Mouse (Mus musculus): ENCODE results near the gene Dnah5. TPM values are rescaled to one million over a fixed set of nuclear protein-coding genes. Genes with fewer than 3 reads are reported as not detected.
"Not testable (repeated sequence)": the region's sequence is repeated elsewhere in the genome, so short reads cannot be mapped to it uniquely, and the experiment has no call there.

Dnah5 gene
- polyA plus RNA-seq, 1 experiment from 2014 or later: 0.01 TPM

- Histone ChIP-seq H3K9ac (ENCODE audit: low read depth, low read length) (no peak overlapping the region), H3K4me3 (ENCODE audit: low read length) (no peak overlapping the region), H3K9me3 (ENCODE audit: control insufficient read depth, low read length) (no peaks in the 10 kb centered on the region), H3K27ac (ENCODE audit: low read length) (no peak overlapping the region), H3K4me2 (ENCODE audit: low read depth, low read length) (no peak overlapping the region), H3K27me3 (replicated peaks; ENCODE audit: control insufficient read depth, insufficient read depth, low read length) (no peaks in the 10 kb centered on the region), H3K4me1 (ENCODE audit: control insufficient read depth, insufficient read depth, low read length) (no peaks in the 10 kb centered on the region), H3K36me3 (ENCODE audit: control insufficient read depth, insufficient read depth, low read length) (no peaks in the 10 kb centered on the region)
- WGBS: 83% methylated on average over 9 of the region's 9 CpGs
- ATAC-seq: no peak
Observed at GRCm38 (mm10) chr15:28327441-28327840, 123.9 kb downstream of the Dnah5 start.

- Histone ChIP-seq H3K36me3 (ENCODE audit: control insufficient read depth, insufficient read depth, low read length) (no peaks in the 10 kb centered on the region), H3K9me3 (ENCODE audit: control insufficient read depth, low read length) (no peaks in the 10 kb centered on the region), H3K27ac (ENCODE audit: low read length) (no peak overlapping the region), H3K4me1 (ENCODE audit: control insufficient read depth, insufficient read depth, low read length) (no peaks in the 10 kb centered on the region), H3K4me2 (ENCODE audit: low read depth, low read length) (no peak overlapping the region), H3K27me3 (replicated peaks; ENCODE audit: control insufficient read depth, insufficient read depth, low read length) (no peaks in the 10 kb centered on the region), H3K9ac (ENCODE audit: low read depth, low read length) (no peak overlapping the region), H3K4me3 (ENCODE audit: low read length) (no peak overlapping the region)
- no peak for ATAC-seq
- WGBS: 57% methylated on average over 4 of the region's 4 CpGs
Observed at GRCm38 (mm10) chr15:28341151-28341550, 137.6 kb downstream of the Dnah5 start.

GRCm38 (mm10) chr15:28367561-28367960 is 164.0 kb downstream of the Dnah5 start:
- H3K4me2 ChIP-seq (ENCODE audit: low read depth, low read length): no peak overlapping the region
- H3K4me3 ChIP-seq (ENCODE audit: low read length): no peak overlapping the region
- WGBS: 75% methylated on average over 11 of the region's 11 CpGs
- no peaks in the 10 kb centered on the region for H3K36me3 ChIP-seq (ENCODE audit: control insufficient read depth, insufficient read depth, low read length)
- H3K4me1 ChIP-seq (ENCODE audit: control insufficient read depth, insufficient read depth, low read length): no peaks in the 10 kb centered on the region
- no peak overlapping the region for H3K9ac ChIP-seq (ENCODE audit: low read depth, low read length)
- no peaks in the 10 kb centered on the region for H3K9me3 ChIP-seq (ENCODE audit: control insufficient read depth, low read length)
- no peaks in the 10 kb centered on the region for H3K27me3 ChIP-seq (replicated peaks; ENCODE audit: control insufficient read depth, insufficient read depth, low read length)
- no peak for ATAC-seq
- H3K27ac ChIP-seq (ENCODE audit: low read length): no peak overlapping the region

GRCm38 (mm10) chr15:28370431-28370830 is 166.9 kb downstream of the Dnah5 start:
- no peaks in the 10 kb centered on the region for H3K27me3 ChIP-seq (replicated peaks; ENCODE audit: control insufficient read depth, insufficient read depth, low read length)
- H3K9ac ChIP-seq (ENCODE audit: low read depth, low read length): no peak overlapping the region
- no peak overlapping the region for H3K4me2 ChIP-seq (ENCODE audit: low read depth, low read length)
- H3K4me3 ChIP-seq (ENCODE audit: low read length): no peak overlapping the region
- H3K4me1 ChIP-seq (ENCODE audit: control insufficient read depth, insufficient read depth, low read length): no peaks in the 10 kb centered on the region
- no peak for ATAC-seq
- no peaks in the 10 kb centered on the region for H3K9me3 ChIP-seq (ENCODE audit: control insufficient read depth, low read length)
- WGBS: 85% methylated on average over 6 of the region's 6 CpGs
- no peak overlapping the region for H3K27ac ChIP-seq (ENCODE audit: low read length)
- no peaks in the 10 kb centered on the region for H3K36me3 ChIP-seq (ENCODE audit: control insufficient read depth, insufficient read depth, low read length)

GRCm38 (mm10) chr15:28371506-28371905 is 168.0 kb downstream of the Dnah5 start:
- Histone ChIP-seq H3K9me3 (ENCODE audit: control insufficient read depth, low read length) (no peaks in the 10 kb centered on the region), H3K27me3 (replicated peaks; ENCODE audit: control insufficient read depth, insufficient read depth, low read length) (no peaks in the 10 kb centered on the region), H3K27ac (ENCODE audit: low read length) (no peak overlapping the region), H3K4me1 (ENCODE audit: control insufficient read depth, insufficient read depth, low read length) (no peaks in the 10 kb centered on the region), H3K4me2 (ENCODE audit: low read depth, low read length) (no peak overlapping the region), H3K4me3 (ENCODE audit: low read length) (no peak overlapping the region), H3K36me3 (ENCODE audit: control insufficient read depth, insufficient read depth, low read length) (no peaks in the 10 kb centered on the region), H3K9ac (ENCODE audit: low read depth, low read length) (no peak overlapping the region)
- ATAC-seq: no peak
- 36% methylated on average over 2 of the region's 2 CpGs for WGBS

GRCm38 (mm10) chr15:28374394-28374793 is 170.8 kb downstream of the Dnah5 start:
- Histone ChIP-seq H3K27ac (ENCODE audit: low read length) (no peak overlapping the region), H3K36me3 (ENCODE audit: control insufficient read depth, insufficient read depth, low read length) (no peaks in the 10 kb centered on the region), H3K4me1 (ENCODE audit: control insufficient read depth, insufficient read depth, low read length) (no peaks in the 10 kb centered on the region), H3K4me2 (ENCODE audit: low read depth, low read length) (no peak overlapping the region), H3K9ac (ENCODE audit: low read depth, low read length) (no peak overlapping the region), H3K4me3 (ENCODE audit: low read length) (no peak overlapping the region), H3K27me3 (replicated peaks; ENCODE audit: control insufficient read depth, insufficient read depth, low read length) (no peaks in the 10 kb centered on the region), H3K9me3 (ENCODE audit: control insufficient read depth, low read length) (no peaks in the 10 kb centered on the region)
- no peak; the same call in 1 of the 2 replicates for ATAC-seq
- 85% methylated on average over 1 of the region's 1 CpGs for WGBS

GRCm38 (mm10) chr15:28380909-28381308 is 177.4 kb downstream of the Dnah5 start:
- no peak overlapping the region for H3K27ac ChIP-seq (ENCODE audit: low read length)
- no peak overlapping the region for H3K4me3 ChIP-seq (ENCODE audit: low read length)
- H3K4me2 ChIP-seq (ENCODE audit: low read depth, low read length): no peak overlapping the region
- WGBS: 68% methylated on average over 3 of the region's 3 CpGs
- H3K36me3 ChIP-seq (ENCODE audit: control insufficient read depth, insufficient read depth, low read length): no peaks in the 10 kb centered on the region
- no peaks in the 10 kb centered on the region for H3K4me1 ChIP-seq (ENCODE audit: control insufficient read depth, insufficient read depth, low read length)
- H3K27me3 ChIP-seq (replicated peaks; ENCODE audit: control insufficient read depth, insufficient read depth, low read length): no peaks in the 10 kb centered on the region
- no peak for ATAC-seq
- H3K9ac ChIP-seq (ENCODE audit: low read depth, low read length): no peak overlapping the region
- H3K9me3 ChIP-seq (ENCODE audit: control insufficient read depth, low read length): no peaks in the 10 kb centered on the region

GRCm38 (mm10) chr15:28393723-28394122 is 190.2 kb downstream of the Dnah5 start:
- not testable (repeated sequence) for H3K36me3 ChIP-seq (ENCODE audit: control insufficient read depth, insufficient read depth, low read length); H3K27ac ChIP-seq (ENCODE audit: low read length); H3K4me2 ChIP-seq (ENCODE audit: low read depth, low read length); H3K4me3 ChIP-seq (ENCODE audit: low read length); H3K9me3 ChIP-seq (ENCODE audit: control insufficient read depth, low read length); H3K27me3 ChIP-seq (replicated peaks; ENCODE audit: control insufficient read depth, insufficient read depth, low read length); H3K4me1 ChIP-seq (ENCODE audit: control insufficient read depth, insufficient read depth, low read length); H3K9ac ChIP-seq (ENCODE audit: low read depth, low read length); ATAC-seq

- H3K4me2 ChIP-seq (ENCODE audit: low read depth, low read length): no peak overlapping the region
- no peak for ATAC-seq
- H3K9me3 ChIP-seq (ENCODE audit: control insufficient read depth, low read length): no peaks in the 10 kb centered on the region
- H3K4me1 ChIP-seq (ENCODE audit: control insufficient read depth, insufficient read depth, low read length): no peaks in the 10 kb centered on the region
- H3K4me3 ChIP-seq (ENCODE audit: low read length): no peak overlapping the region
- H3K9ac ChIP-seq (ENCODE audit: low read depth, low read length): no peak overlapping the region
- H3K36me3 ChIP-seq (ENCODE audit: control insufficient read depth, insufficient read depth, low read length): no peaks in the 10 kb centered on the region
- H3K27me3 ChIP-seq (replicated peaks; ENCODE audit: control insufficient read depth, insufficient read depth, low read length): no peaks in the 10 kb centered on the region
- no peak overlapping the region for H3K27ac ChIP-seq (ENCODE audit: low read length)
- 75% methylated on average over 4 of the region's 4 CpGs for WGBS
Observed at GRCm38 (mm10) chr15:28395481-28395880, 191.9 kb downstream of the Dnah5 start.

GRCm38 (mm10) chr15:28398472-28398871 is 194.9 kb downstream of the Dnah5 start:
- Histone ChIP-seq H3K4me3 (ENCODE audit: low read length) (no peak overlapping the region), H3K9ac (ENCODE audit: low read depth, low read length) (no peak overlapping the region), H3K27me3 (replicated peaks; ENCODE audit: control insufficient read depth, insufficient read depth, low read length) (no peaks in the 10 kb centered on the region), H3K36me3 (ENCODE audit: control insufficient read depth, insufficient read depth, low read length) (no peaks in the 10 kb centered on the region), H3K27ac (ENCODE audit: low read length) (no peak overlapping the region), H3K4me2 (ENCODE audit: low read depth, low read length) (no peak overlapping the region), H3K9me3 (ENCODE audit: control insufficient read depth, low read length) (no peaks in the 10 kb centered on the region), H3K4me1 (ENCODE audit: control insufficient read depth, insufficient read depth, low read length) (no peaks in the 10 kb centered on the region)
- no peak for ATAC-seq
- WGBS: 60% methylated on average over 1 of the region's 1 CpGs

All from intestine, embryonic 16.5 days (tissue).